Mouse (Mus musculus) bone marrow, adult 2 months (tissue): ENCODE data around the gene Hsd17b12. TPM values are rescaled to one million over a fixed set of nuclear protein-coding genes. Genes with fewer than 3 reads are reported as not detected.

Source experiments
- H3K27ac ChIP-seq: fragments of 200-500 bp; 2 replicates; pipeline ENCODE4 v1.5.1; 2012; ENCODE audit warnings: low read depth, mild to moderate bottlenecking, control low read depth, inconsistent platforms, low read length; ENCODE audit not compliant: control insufficient read depth, poor library complexity, insufficient read depth
- H3K4me1 ChIP-seq: fragments of 200-500 bp; 2 replicates; pipeline ENCODE4 v1.6.1; 2011; ENCODE audit warnings: low read length; ENCODE audit not compliant: control insufficient read depth, insufficient read depth
- H3K4me3 ChIP-seq: fragments of 200-500 bp; replicated peaks from 2 replicates; pipeline ENCODE3; 2011; ENCODE audit warnings: mild to moderate bottlenecking, low read depth, low read length, control low read depth; ENCODE audit not compliant: control insufficient read depth
- CTCF ChIP-seq: fragments of 200-500 bp; IDR thresholded peaks from 2 replicates; pipeline ENCODE4 v1.5.1; 2011; ENCODE audit warnings: low read length, control low read depth; ENCODE audit not compliant: control insufficient read depth, insufficient read depth
- POLR2A ChIP-seq: fragments of 200-500 bp; IDR thresholded peaks from 2 replicates; pipeline ENCODE4 v1.6.1; 2011; ENCODE audit warnings: low read depth, mild to moderate bottlenecking, control low read depth, low read length, borderline replicate concordance; ENCODE audit not compliant: control insufficient read depth
- WGBS: fragments of 180-500 bp; shearing (Covaris S2); methylation state at CpG from one replicate; pipeline ENCODE4 v1.1.7; 2018; 5-methylcytosine and 5-hydroxymethylcytosine counted together
- polyA plus RNA-seq: library from polyadenylated mRNA; stranded (reverse); fragments of >200 nt; gene quantifications from 2 replicates; pipeline ENCODE4 v1.2.4, GENCODE M21; 2011; ENCODE audit warnings: low replicate concordance; ENCODE audit not compliant: missing spikeins, insufficient read depth, insufficient read length

The Hsd17b12 gene
- polyA plus RNA-seq, 1 experiment = 27.0 TPM

DNA sequence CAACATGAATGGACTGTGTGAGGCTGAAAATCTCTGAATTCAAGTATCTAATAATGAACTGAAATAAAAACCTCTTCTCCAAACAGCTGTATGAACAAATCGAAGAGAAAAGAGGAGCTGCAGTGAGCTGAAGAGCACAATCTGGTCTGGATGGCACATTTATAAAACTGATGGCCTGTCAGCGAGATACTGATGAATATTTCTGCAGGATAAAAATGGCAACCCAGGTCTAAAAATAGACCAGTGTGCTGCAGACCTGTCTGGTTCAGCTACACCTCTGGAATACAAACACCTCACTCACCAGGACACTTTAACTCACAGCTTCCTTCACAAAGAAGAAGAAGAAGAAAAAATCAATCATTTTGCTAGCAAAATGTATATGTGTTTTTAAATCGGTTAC, 29.3 kb downstream of the Hsd17b12 start:
- Histone ChIP-seq H3K4me3 (no peak overlapping the region), H3K4me1 (no peaks in the 10 kb centered on the region), H3K27ac (no peak overlapping the region)
- no peak for TF ChIP-seq POLR2A
- no peak for TF ChIP-seq CTCF
- 78% methylated on average over 3 of the region's 3 CpGs for WGBS

GRCm38 (mm10) chr2:94122182-94123041, 35.4 kb downstream of the Hsd17b12 start:
- H3K27ac ChIP-seq = no peak overlapping the region

DNA sequence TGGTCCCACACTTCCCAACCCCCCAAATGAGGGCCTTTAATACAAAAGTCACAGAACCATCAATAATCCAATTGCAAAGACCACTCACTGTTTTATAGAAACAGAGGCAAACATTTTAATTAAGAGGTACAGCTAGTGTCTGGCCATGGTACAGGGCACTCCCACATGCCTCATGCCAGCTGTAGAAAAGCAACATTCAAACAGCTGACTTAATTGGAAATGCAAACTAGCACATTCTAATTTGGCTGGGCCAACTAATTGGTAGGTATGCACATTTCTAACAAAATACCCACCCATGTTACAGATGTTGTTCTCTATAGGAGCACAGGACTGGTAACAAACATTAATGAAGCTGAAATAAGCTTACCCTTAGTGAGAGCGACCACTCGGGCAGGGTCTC, 54.0 kb downstream of the Hsd17b12 start:
- WGBS = 83% methylated on average over 2 of the region's 2 CpGs
- TF ChIP-seq CTCF (no peak), POLR2A (no peak)
- Histone ChIP-seq H3K4me1 (no peaks in the 10 kb centered on the region), H3K27ac (no peak overlapping the region), H3K4me3 (no peak overlapping the region)

More at GRCm38 (mm10) chr2:94122182-94123041, 35.4 kb downstream of the Hsd17b12 start:
- Histone ChIP-seq H3K4me3 (no peak overlapping the region), H3K4me1 (no peaks in the 10 kb centered on the region)
- TF ChIP-seq CTCF (no peak), POLR2A (no peak)
- WGBS = 59% methylated on average over 7 of the region's 7 CpGs

DNA sequence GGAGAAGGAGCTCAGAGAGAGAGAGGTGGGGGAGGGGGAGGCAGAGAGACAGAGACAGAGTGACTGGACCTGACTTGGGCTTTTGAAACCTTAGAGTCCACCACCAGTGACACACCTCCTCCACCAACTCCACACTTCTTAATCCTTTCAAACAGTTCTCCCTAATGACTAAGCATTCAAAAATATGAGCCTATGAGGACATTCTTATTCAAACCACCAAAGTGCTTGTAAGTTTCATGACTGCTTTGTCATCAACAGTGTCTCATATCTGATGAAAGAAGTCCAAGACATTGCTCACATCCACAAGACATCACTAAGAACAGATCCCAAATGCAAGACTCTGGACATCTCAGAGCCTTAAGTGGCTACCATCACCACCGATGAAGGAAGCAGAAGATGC, 67.9 kb downstream of the Hsd17b12 start:
- no peak for TF ChIP-seq CTCF
- no peak for TF ChIP-seq POLR2A
- WGBS = 79% methylated on average over 1 of the region's 1 CpGs
- Histone ChIP-seq H3K27ac (no peak overlapping the region), H3K4me3 (no peak overlapping the region), H3K4me1 (no peaks in the 10 kb centered on the region)

- no peak for TF ChIP-seq CTCF
- no peak for TF ChIP-seq POLR2A
- Histone ChIP-seq H3K27ac (no peak overlapping the region), H3K4me1 (no peaks in the 10 kb centered on the region), H3K4me3 (no peak overlapping the region)
- 82% methylated on average over 5 of the region's 5 CpGs for WGBS
These were observed 88.3 kb downstream of the Hsd17b12 start for GRCm38 (mm10) chr2:94069482-94069881.

GRCm38 (mm10) chr2:94066540-94067135, 91.1 kb downstream of the Hsd17b12 start:
- no peak overlapping the region for H3K27ac ChIP-seq
- WGBS = 87% methylated on average over 5 of the region's 5 CpGs
- H3K4me3 ChIP-seq = no peak overlapping the region
- no peaks in the 10 kb centered on the region for H3K4me1 ChIP-seq
- TF ChIP-seq CTCF = no peak
- no peak for TF ChIP-seq POLR2A

DNA sequence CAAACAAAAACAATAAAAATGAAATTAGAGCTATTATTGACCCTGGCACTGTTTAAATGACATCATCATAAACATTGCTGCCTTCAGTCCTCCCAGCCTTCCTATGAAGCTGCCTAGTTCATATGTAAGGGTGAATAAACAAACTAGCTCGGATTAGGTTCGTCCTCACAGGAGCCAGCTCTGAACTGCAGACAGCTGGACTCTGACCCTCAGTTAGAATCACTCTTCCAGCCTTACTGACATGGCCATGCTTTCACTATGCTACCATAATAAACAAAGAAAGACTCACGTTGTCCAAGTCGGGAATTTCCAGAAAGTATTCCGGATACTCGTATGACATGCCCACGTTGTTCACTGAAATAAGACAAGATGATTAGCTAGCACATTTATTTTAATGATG, 91.6 kb downstream of the Hsd17b12 start:
- TF ChIP-seq POLR2A (no peak), CTCF (no peak)
- H3K4me1 ChIP-seq = no peaks in the 10 kb centered on the region
- WGBS = 87% methylated on average over 7 of the region's 7 CpGs
- no peak overlapping the region for H3K4me3 ChIP-seq
- H3K27ac ChIP-seq = no peak overlapping the region

GRCm38 (mm10) chr2:94062791-94063190, 95.0 kb downstream of the Hsd17b12 start:
- Histone ChIP-seq H3K4me1 (no peaks in the 10 kb centered on the region), H3K27ac (no peak overlapping the region), H3K4me3 (no peak overlapping the region)
- WGBS = 88% methylated on average over 4 of the region's 4 CpGs
- no peak for TF ChIP-seq CTCF

DNA sequence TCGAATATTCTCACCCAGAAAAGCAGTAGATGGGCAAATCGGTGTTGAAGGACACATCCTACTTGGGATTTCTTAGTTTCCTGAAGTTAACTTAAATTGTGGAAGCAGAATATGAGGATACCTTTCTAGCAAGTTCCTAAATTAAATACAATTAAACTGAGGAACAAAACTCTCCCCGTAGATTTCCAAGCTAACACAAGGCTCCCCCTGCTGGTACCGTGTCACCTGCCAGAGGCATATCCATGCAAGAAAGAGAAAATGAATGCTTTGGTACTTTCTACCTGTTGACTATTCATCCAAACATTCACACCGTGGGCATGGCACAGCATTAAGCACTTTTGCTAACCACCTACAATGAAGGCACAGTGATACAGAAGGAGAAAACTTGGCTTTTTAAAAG, 98.3 kb downstream of the Hsd17b12 start:
- WGBS = 67% methylated on average over 5 of the region's 5 CpGs
- TF ChIP-seq CTCF (no peak), POLR2A (no peak)
- H3K27ac ChIP-seq = no peak overlapping the region
- H3K4me3 ChIP-seq = no peak overlapping the region
- H3K4me1 ChIP-seq = no peaks in the 10 kb centered on the region; the same call in 1 of the 2 replicates

DNA sequence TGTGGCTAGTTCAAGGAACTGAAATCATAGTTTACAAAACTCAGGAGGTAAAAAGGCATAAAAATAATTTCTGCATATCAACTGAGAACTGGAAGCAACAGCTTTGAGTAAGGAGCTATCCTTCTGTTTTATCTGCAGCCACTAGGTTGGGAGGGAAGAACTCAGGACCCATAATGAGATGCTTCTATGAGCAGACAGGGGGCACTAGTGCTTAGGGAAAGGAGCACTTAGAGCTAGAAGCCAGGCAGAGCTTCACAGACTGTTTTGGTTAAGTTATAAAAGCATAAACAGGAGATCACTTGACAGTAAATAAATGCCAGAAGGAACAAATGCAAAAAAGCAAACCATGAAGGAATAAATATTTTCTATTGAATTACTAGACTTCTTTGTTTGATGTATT, 103.0 kb downstream of the Hsd17b12 start:
- TF ChIP-seq POLR2A (no peak), CTCF (peak; percentile 11; the same call in 1 of the 2 replicates)
- H3K27ac ChIP-seq = no peak overlapping the region
- H3K4me1 ChIP-seq = no peaks in the 10 kb centered on the region; the same call in none of the 2 replicates
- H3K4me3 ChIP-seq = no peak overlapping the region
